8 mouse cellular contexts compared by ENCODE assay signal in the genomic region with DNA sequence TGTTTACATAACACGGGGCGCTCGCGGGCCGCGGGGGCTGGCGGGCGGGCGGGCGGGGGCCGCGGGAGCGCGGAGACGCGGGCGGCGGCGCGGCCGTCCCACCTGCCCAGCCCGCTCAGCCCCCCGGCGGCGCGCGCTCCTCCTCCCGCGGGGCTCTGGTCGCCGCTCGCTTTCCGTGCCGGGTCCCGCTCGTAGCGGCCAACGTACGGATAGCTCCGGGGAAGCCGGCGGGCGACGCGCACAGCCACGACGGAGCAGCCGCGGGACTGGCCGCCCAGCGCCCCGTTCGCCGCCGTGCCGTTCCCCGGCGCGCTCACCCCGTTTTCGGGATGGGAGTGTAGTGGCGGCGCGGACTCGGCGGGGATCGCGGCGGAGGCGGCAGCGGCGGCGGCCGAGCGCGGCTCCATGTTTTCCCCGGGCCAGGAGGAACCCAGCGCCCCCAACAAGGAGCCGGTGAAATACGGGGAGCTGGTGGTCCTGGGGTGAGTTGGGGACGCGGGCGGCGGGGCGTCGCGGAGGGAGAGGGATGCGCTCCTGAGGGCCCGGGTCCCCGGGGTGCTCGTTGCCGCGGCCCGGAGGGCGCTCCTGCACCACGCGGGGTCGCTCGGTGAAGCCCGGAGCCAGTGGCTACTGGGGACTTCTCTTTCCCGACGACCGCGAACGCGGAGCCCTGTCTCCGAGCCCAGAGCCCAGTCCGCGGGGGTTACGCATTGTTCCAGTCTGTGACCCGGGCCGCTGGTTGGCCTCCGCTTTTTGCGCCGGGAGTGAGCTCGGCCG. TPM values are rescaled to one million over a fixed set of nuclear protein-coding genes. Genes with fewer than 3 reads are reported as not detected.
DNase-seq lines count a peak whose midpoint lies in the region; ATAC-seq lines count a peak whose summit lies in the region.

A gene (plus strand): TSS at position 72 of the 777 bp plus-strand sequence.

- H3K27me3 ChIP-seq in embryonic facial prominence, embryonic 14.5 days (replicated peaks; ENCODE audit: control insufficient read depth, insufficient read depth, low read length) = no peaks in the 10 kb centered on the region; the same call in 1 of the 2 replicates
- H3K27me3 ChIP-seq in limb, embryonic 11.5 days (ENCODE audit: control insufficient read depth, insufficient read depth, low read length) = no peaks in the 10 kb centered on the region
- 0 out of 2 replicates have a peak, but pooled peaks cover 4% of the 10 kb centered on the region for H3K27me3 ChIP-seq in midbrain, embryonic 10.5 days (ENCODE audit: low read depth, poor library complexity, severe bottlenecking)
- no peaks in the 10 kb centered on the region for H3K27me3 ChIP-seq in stomach, embryonic 14.5 days (ENCODE audit: control insufficient read depth, insufficient read depth, low read length)

- no peaks in the 10 kb centered on the region for H3K9me3 ChIP-seq in embryonic facial prominence, embryonic 14.5 days (ENCODE audit: control insufficient read depth, low read length)
- H3K9me3 ChIP-seq in limb, embryonic 11.5 days (ENCODE audit: control insufficient read depth, low read length) = no peaks in the 10 kb centered on the region
- H3K9me3 ChIP-seq in midbrain, embryonic 10.5 days (replicated peaks) = no peaks in the 10 kb centered on the region
- no peaks in the 10 kb centered on the region for H3K9me3 ChIP-seq in stomach, embryonic 14.5 days (ENCODE audit: control insufficient read depth, low read depth, low read length)

- H3K9ac ChIP-seq in embryonic facial prominence, embryonic 14.5 days (ENCODE audit: low read depth, low read length) = peak within 1 kb of the TSS; percentile 82
- H3K9ac ChIP-seq in limb, embryonic 11.5 days (ENCODE audit: low read length) = peak within 1 kb of the TSS; percentile 70
- H3K9ac ChIP-seq in stomach, embryonic 14.5 days (replicated peaks; ENCODE audit: low read depth, low read length) = peak within 1 kb of the TSS; percentile 89

- H3K4me2 ChIP-seq in embryonic facial prominence, embryonic 14.5 days (ENCODE audit: low read depth, low read length) = peak within 1 kb of the TSS; percentile 84
- H3K4me2 ChIP-seq in limb, embryonic 11.5 days (ENCODE audit: low read depth, severe bottlenecking) = peak within 1 kb of the TSS; percentile 89
- H3K4me2 ChIP-seq in stomach, embryonic 14.5 days (replicated peaks; ENCODE audit: low read depth, low read length) = peak within 1 kb of the TSS; percentile 61

- H3K36me3 ChIP-seq in embryonic facial prominence, embryonic 14.5 days (ENCODE audit: control insufficient read depth, insufficient read depth, low read length) = no peaks in the 10 kb centered on the region
- H3K36me3 ChIP-seq in limb, embryonic 11.5 days (ENCODE audit: control insufficient read depth, insufficient read depth, low read length) = no peaks in the 10 kb centered on the region
- no peaks in the 10 kb centered on the region for H3K36me3 ChIP-seq in midbrain, embryonic 10.5 days
- no peaks in the 10 kb centered on the region for H3K36me3 ChIP-seq in stomach, embryonic 14.5 days (ENCODE audit: control insufficient read depth, insufficient read depth, low read length)

- peak within 1 kb of the TSS; percentile 69 for H3K4me3 ChIP-seq in embryonic facial prominence, embryonic 14.5 days (ENCODE audit: low read depth, low read length)
- peak within 1 kb of the TSS; percentile 63 for H3K4me3 ChIP-seq in limb, embryonic 11.5 days (ENCODE audit: low read depth, low read length)
- peak within 1 kb of the TSS; percentile 94 for H3K4me3 ChIP-seq in midbrain, embryonic 10.5 days
- H3K4me3 ChIP-seq in stomach, embryonic 14.5 days (ENCODE audit: low read depth, low read length) = peak within 1 kb of the TSS; percentile 89

- peak; percentile 35 for DNase-seq in CD4-positive, CD25-positive, alpha-beta regulatory T cell, adult 2 months (ENCODE audit: low read depth, low spot score)
- DNase-seq in embryonic facial prominence, embryonic 14.5 days (ENCODE audit: low spot score) = peak; percentile 74
- DNase-seq in heart, adult 8-10 months (ENCODE audit: low spot score) = peak; percentile 69
- peak; percentile 83 for DNase-seq in kidney, adult 18-20 months
- DNase-seq in limb, embryonic 11.5 days (ENCODE audit: low spot score) = peak; percentile 78
- DNase-seq in midbrain, embryonic 10.5 days (ENCODE audit: low spot score) = peak; percentile 83

- peak within 1 kb of the TSS; percentile 78 for H3K27ac ChIP-seq in embryonic facial prominence, embryonic 14.5 days (replicated peaks; ENCODE audit: low read depth, low read length)
- H3K27ac ChIP-seq in limb, embryonic 11.5 days (replicated peaks; ENCODE audit: low read depth, low read length) = peak within 1 kb of the TSS; percentile 70
- H3K27ac ChIP-seq in midbrain, embryonic 10.5 days (replicated peaks) = peak within 1 kb of the TSS; percentile 98
- peak within 1 kb of the TSS; percentile 91 for H3K27ac ChIP-seq in stomach, embryonic 14.5 days (ENCODE audit: low read length)

- WGBS in embryonic facial prominence, embryonic 14.5 days = under 1% methylated on average over 38 of the region's 117 CpGs
- under 1% methylated on average over 76 of the region's 117 CpGs for WGBS in limb, embryonic 11.5 days
- 2% methylated on average over 105 of the region's 117 CpGs for WGBS in midbrain, embryonic 10.5 days
- WGBS in stomach, embryonic 14.5 days = under 1% methylated on average over 105 of the region's 117 CpGs

- peaks cover 22% of the 10 kb centered on the region for H3K4me1 ChIP-seq in embryonic facial prominence, embryonic 14.5 days (ENCODE audit: control insufficient read depth, insufficient read depth, low read length)
- peaks cover 16% of the 10 kb centered on the region for H3K4me1 ChIP-seq in limb, embryonic 11.5 days (ENCODE audit: control insufficient read depth, insufficient read depth, low read length)
- H3K4me1 ChIP-seq in midbrain, embryonic 10.5 days = peaks cover 69% of the 10 kb centered on the region
- H3K4me1 ChIP-seq in stomach, embryonic 14.5 days (ENCODE audit: control insufficient read depth, insufficient read depth, low read length) = peaks cover 23% of the 10 kb centered on the region; the same call in 1 of the 2 replicates

- ATAC-seq in CD4-positive, CD25-positive, alpha-beta regulatory T cell, adult 4 months = no peak
- ATAC-seq in embryonic facial prominence, embryonic 14.5 days (ENCODE audit: low read depth) = peak; percentile 85
- peak; percentile 45 for ATAC-seq in limb, embryonic 11.5 days (ENCODE audit: insufficient number of reproducible peaks, low FRiP score, low TSS enrichment, low read depth)
- peak; percentile 79 for ATAC-seq in stomach, embryonic 14.5 days (ENCODE audit: insufficient number of reproducible peaks, insufficient read depth, low FRiP score, low read depth)

RNA-seq across cellular contexts. Expression of the gene that starts here (rescaled TPM):
- polyA plus RNA-seq in CD4-positive, CD25-positive, alpha-beta regulatory T cell, adult 4 months (2017; shearing (Covaris generic)) = 1 to 10 TPM in 1 of 2 experiments, under 1 TPM in 1; 0.37 to 1.4 TPM
- 5.5 and 6.9 TPM in 2 replicates for polyA plus RNA-seq in embryonic facial prominence, embryonic 14.5 days (2014; fragmentation: Nextera tagmentation; extraction: Ambion mirVana)
- 10 to 100 TPM; 19.1 to 22.9 (median 20.8) TPM for total RNA-seq in heart, adult 8-10 months (2022)
- 8.9 and 10.6 TPM in 2 replicates for polyA plus RNA-seq in limb, embryonic 11.5 days (2014; fragmentation: Nextera tagmentation; extraction: Ambion mirVana)
- polyA plus RNA-seq in midbrain, embryonic 10.5 days (2016; fragmentation: Nextera tagmentation; extraction: Ambion mirVana) = 11.9 and 12.6 TPM in 2 replicates
- 10.2 and 11.2 TPM in 2 replicates for polyA plus RNA-seq in stomach, embryonic 14.5 days (2014; fragmentation: Nextera tagmentation; extraction: Ambion mirVana)
